ENCODE assay signal across 22 mouse cellular contexts in genomic region chr15:78706630-78707029, GRCm38 (mm10). TPM values are rescaled to one million over a fixed set of nuclear protein-coding genes. Genes with fewer than 3 reads are reported as not detected.
A peak's percentile ranks its signal among the peaks of the same experiment; 100 is the strongest.
DNase-seq lines count a peak whose midpoint lies in the region.
"Had no signal": no experiment of that assay in that cellular context is flagged by ENCODE, and none has a peak within 500 bp of the region (broad histone marks: within the 10 kb centered on the region; RNA-seq: fewer than 3 reads in every experiment).

No protein-coding gene starts in this region.

- DNase-seq in adrenal gland, adult 2 months = peak; percentile 12
- DNase-seq in adrenal gland, postnatal 25 days = no peak
- peak; percentile 39 for DNase-seq in 3134 (ENCODE audit: extremely low read depth, insufficient read length, low spot score)
- peak; percentile 31 for DNase-seq in 416B (ENCODE audit: low read depth)
- peak; percentile 50 for DNase-seq in NIH3T3 (ENCODE audit: low read depth)
- no peak for DNase-seq in cerebellum, adult 9-10 months
- no peak for DNase-seq in ovary, adult 18-20 months (ENCODE audit: low spot score)
- no peak for DNase-seq in kidney, adult 18-20 months
- DNase-seq: adrenal gland, postnatal 14 days; cerebellum, adult 11-12 months; cerebellum, adult 8-10 months; cerebellum, postnatal 14 days; forebrain, postnatal 0 days; gastrocnemius, adult 2 months; gastrocnemius, postnatal 14 days; heart, adult 11 months; kidney, adult 8-10 months had no signal

RNA-seq across cellular contexts. Expression of gene Elfn2, which starts 11.9 kb away (rescaled TPM):
- total RNA-seq in adrenal gland, adult 2 months (2021) = 1 to 10 TPM; 3.2 to 3.6 TPM
- 1.7 and 2.3 TPM in 2 replicates for polyA plus RNA-seq in adrenal gland, adult 2 months (2012; rRNA removed)
- total RNA-seq in adrenal gland, postnatal 25 days (2021) = 2.4 and 7.8 TPM in 2 replicates
- polyA plus RNA-seq: activated CD4-positive, CD25-positive, alpha-beta regulatory T cell, adult 4 months; C2C12; embryonic facial prominence, embryonic 11.5 days; heart, embryonic 11.5 days; heart, embryonic 14.5 days had no signal

Comparison
In these comparisons a context has a peak if more than half of its experiments do, and no peak if none do; other contexts are left out.
1. DNase-seq: peak in adrenal gland, adult 2 months (single experiment), 3134 (single experiment), 416B (single experiment) and NIH3T3 (single experiment); none in adrenal gland, postnatal 25 days (single experiment), cerebellum, adult 9-10 months (single experiment), ovary, adult 18-20 months (single experiment) and kidney, adult 18-20 months (single experiment).